Mouse (Mus musculus): ENCODE measurements at regions not wholly inside any gene's neighbourhood (a gene's known extent, or its start where the extent isn't known, plus 50 kb on each side); places are given as distances from the start of the nearest gene placed in this dataset.

- Histone ChIP-seq H3K9me3 (no peaks in the 10 kb centered on the region), H3K27ac (replicated peaks) (no peak overlapping the region), H3K36me3 (replicated peaks) (no peaks in the 10 kb centered on the region), H3K4me3 (no peak overlapping the region), H3K27me3 (replicated peaks; ENCODE audit: low read depth, poor library complexity, severe bottlenecking) (no peaks in the 10 kb centered on the region; the same call in 1 of the 2 replicates), H3K4me1 (peaks cover 13% of the 10 kb centered on the region)
- DNase-seq (ENCODE audit: low spot score): no peak
- WGBS: 86% methylated on average over 2 of the region's 2 CpGs
Measured at GRCm38 (mm10) chr13:64007688-64008087, 81.3 kb downstream of the Hsd17b3 start.

DNA sequence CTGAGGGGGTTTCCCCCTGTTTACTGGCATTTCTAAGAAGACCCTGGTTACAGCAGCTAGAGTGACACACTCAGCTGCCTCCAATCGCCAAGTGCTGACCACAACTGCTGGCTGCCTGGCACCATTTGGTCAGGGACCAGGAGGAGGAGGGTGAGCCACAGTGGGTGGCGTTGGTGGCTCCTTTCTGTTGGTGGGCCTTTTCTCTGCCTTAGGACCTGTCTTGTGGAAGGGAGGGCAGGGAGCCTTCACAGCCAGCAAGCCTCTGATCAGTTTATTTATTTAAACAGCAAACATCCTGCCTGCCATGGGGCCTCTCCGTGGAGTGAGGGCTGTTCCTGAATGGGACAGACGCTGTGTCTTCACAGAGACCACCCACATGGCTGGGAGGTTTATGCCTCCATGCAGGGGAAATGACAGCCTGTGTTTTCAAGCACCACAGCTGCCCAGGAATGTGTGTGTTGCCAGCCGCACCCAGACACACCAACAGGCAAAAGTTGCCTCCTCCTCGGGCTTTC, 86.0 kb downstream of the Hsd17b3 start:
- Histone ChIP-seq H3K27me3 (replicated peaks; ENCODE audit: low read depth, poor library complexity, severe bottlenecking) (peaks cover 4% of the 10 kb centered on the region; the same call in 1 of the 2 replicates), H3K36me3 (replicated peaks) (no peaks in the 10 kb centered on the region), H3K27ac (replicated peaks) (peak overlapping the region; percentile 79), H3K4me1 (peaks cover 35% of the 10 kb centered on the region), H3K9me3 (no peaks in the 10 kb centered on the region), H3K4me3 (no peak overlapping the region)
- DNase-seq (ENCODE audit: low spot score): peak; percentile 83
- 2% methylated on average over 6 of the region's 6 CpGs for WGBS

GRCm38 (mm10) chr13:64000303-64000702, 88.7 kb downstream of the Hsd17b3 start:
- no peak for DNase-seq (ENCODE audit: low spot score)

DNA sequence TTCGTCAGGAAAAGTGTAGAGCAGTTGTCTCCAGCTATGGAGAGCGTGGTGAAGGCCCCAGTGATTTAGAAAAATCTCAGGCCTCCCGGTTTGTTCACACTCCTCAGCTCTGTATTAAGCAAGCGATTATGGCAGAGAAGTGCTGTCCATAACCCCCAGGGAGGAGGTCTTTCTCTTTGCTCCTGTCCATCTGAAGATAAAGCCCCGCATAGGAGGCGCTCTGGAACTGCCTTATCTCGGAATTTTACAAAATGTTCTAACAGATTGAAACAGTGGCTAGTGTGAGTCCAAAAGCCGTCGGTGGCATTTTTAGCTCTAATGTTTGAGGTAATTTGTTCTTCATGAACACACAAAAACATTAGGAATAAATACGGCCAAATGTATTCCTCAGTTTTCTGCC, 90.4 kb downstream of the Hsd17b3 start:
- Histone ChIP-seq H3K27ac (replicated peaks) (no peak overlapping the region), H3K4me3 (no peak overlapping the region), H3K9me3 (no peaks in the 10 kb centered on the region), H3K36me3 (replicated peaks) (no peaks in the 10 kb centered on the region), H3K27me3 (replicated peaks; ENCODE audit: low read depth, poor library complexity, severe bottlenecking) (0 out of 2 replicates have a peak, but pooled peaks cover 4% of the 10 kb centered on the region), H3K4me1 (peaks cover 38% of the 10 kb centered on the region)
- no peak for DNase-seq (ENCODE audit: low spot score)
- WGBS: 75% methylated on average over 10 of the region's 10 CpGs

More at GRCm38 (mm10) chr13:64000303-64000702, 88.7 kb downstream of the Hsd17b3 start:
- Histone ChIP-seq H3K4me3 (no peak overlapping the region), H3K36me3 (replicated peaks) (no peaks in the 10 kb centered on the region), H3K27me3 (replicated peaks; ENCODE audit: low read depth, poor library complexity, severe bottlenecking) (peaks cover 4% of the 10 kb centered on the region; the same call in 1 of the 2 replicates), H3K4me1 (peaks cover 35% of the 10 kb centered on the region), H3K27ac (replicated peaks) (no peak overlapping the region), H3K9me3 (no peaks in the 10 kb centered on the region)
- 77% methylated on average over 6 of the region's 6 CpGs for WGBS

- H3K36me3 ChIP-seq (replicated peaks): no peaks in the 10 kb centered on the region
- peaks cover 26% of the 10 kb centered on the region for H3K4me1 ChIP-seq
- WGBS: 84% methylated on average over 12 of the region's 12 CpGs
- no peak overlapping the region for H3K27ac ChIP-seq (replicated peaks)
- no peaks in the 10 kb centered on the region for H3K9me3 ChIP-seq
- no peak overlapping the region for H3K4me3 ChIP-seq
- H3K27me3 ChIP-seq (replicated peaks; ENCODE audit: low read depth, poor library complexity, severe bottlenecking): no peaks in the 10 kb centered on the region
- no peak for DNase-seq (ENCODE audit: low spot score)
Measured at GRCm38 (mm10) chr13:63993857-63994477, 95.1 kb downstream of the Hsd17b3 start.

GRCm38 (mm10) chr13:63992989-63993388, 96.0 kb downstream of the Hsd17b3 start:
- no peak for DNase-seq (ENCODE audit: low spot score)
- H3K27ac ChIP-seq (replicated peaks): no peak overlapping the region
- H3K9me3 ChIP-seq: no peaks in the 10 kb centered on the region
- H3K27me3 ChIP-seq (replicated peaks; ENCODE audit: low read depth, poor library complexity, severe bottlenecking): peaks cover 8% of the 10 kb centered on the region
- H3K4me1 ChIP-seq: peaks cover 21% of the 10 kb centered on the region
- 87% methylated on average over 1 of the region's 1 CpGs for WGBS
- H3K4me3 ChIP-seq: no peak overlapping the region
- H3K36me3 ChIP-seq (replicated peaks): no peaks in the 10 kb centered on the region

DNA sequence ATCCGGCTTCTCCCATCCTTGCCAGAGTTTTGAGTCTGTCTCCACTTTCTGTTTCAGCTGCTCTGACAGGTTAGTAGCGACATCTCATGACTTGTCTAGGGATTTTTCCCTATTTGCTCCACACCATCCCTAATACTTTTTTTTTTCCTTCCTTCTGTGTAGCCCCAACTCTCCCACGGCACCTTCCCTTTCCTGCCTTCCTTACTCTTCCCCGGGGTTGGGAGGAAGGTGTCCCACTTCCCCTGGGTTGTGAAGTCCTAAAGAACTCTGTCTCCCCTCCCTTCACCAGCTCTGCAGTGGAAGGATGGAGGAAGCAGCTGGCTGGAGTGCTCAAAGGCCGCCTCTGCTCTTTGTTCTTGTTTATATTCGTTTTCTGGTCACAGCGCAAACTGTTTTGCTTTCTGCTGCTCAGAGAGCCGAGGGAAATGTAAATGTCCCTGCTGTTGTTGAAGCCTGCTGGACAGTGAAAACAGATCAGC, 98.5 kb downstream of the Hsd17b3 start:
- Histone ChIP-seq H3K9me3 (no peaks in the 10 kb centered on the region), H3K36me3 (replicated peaks) (no peaks in the 10 kb centered on the region), H3K27me3 (replicated peaks; ENCODE audit: low read depth, poor library complexity, severe bottlenecking) (peaks cover 25% of the 10 kb centered on the region), H3K4me3 (no peak overlapping the region), H3K27ac (replicated peaks) (peak overlapping the region; percentile 81), H3K4me1 (peaks cover 39% of the 10 kb centered on the region)
- no peak for DNase-seq (ENCODE audit: low spot score)
- WGBS: 19% methylated on average over 8 of the region's 8 CpGs

DNA sequence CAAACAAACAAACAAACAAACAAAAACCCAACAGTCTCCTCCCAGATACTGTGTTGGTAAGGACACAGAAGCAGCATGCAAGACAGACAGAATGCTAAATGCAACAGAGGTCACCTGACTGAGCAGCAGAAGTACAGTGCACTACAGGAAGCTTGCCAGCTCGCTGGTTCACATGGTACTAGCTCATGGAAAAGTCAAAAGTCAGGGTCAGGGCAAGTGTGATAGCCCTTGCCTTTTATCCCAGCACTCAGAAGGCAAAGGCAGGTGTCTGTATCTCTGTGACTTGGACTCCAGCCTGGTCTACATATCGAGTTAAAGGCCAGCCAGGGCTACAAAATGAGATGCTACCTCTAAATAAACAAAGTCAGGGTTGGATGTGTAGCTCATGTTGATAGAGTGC, 99.3 kb downstream of the Hsd17b3 start:
- no peak for DNase-seq (ENCODE audit: low spot score)
- peaks cover 42% of the 10 kb centered on the region for H3K4me1 ChIP-seq
- H3K9me3 ChIP-seq: no peaks in the 10 kb centered on the region
- 75% methylated on average over 2 of the region's 2 CpGs for WGBS
- no peak overlapping the region for H3K4me3 ChIP-seq
- H3K36me3 ChIP-seq (replicated peaks): no peaks in the 10 kb centered on the region
- peaks cover 25% of the 10 kb centered on the region for H3K27me3 ChIP-seq (replicated peaks; ENCODE audit: low read depth, poor library complexity, severe bottlenecking)
- peak overlapping the region; percentile 51; the same call in 1 of the 2 replicates for H3K27ac ChIP-seq (replicated peaks)

DNA sequence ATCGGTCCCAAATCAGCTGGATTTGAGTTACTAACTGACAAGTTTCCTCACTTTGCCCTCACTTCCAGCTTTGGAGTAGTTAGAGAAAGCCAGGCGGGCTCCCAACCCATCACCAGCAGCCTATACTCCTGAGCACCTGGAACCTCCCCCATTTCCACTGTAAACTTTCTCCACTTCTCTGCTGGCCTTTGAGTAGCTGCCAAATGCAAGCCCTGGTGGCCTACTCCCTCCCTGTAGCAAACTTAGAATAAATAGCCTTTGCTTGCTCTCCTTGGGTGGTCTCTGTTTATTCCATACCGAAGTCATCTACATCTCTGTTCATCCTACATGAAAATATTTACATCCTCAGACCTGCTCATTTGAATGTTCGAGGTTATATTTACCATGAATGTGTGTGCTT, 100.8 kb downstream of the Hsd17b3 start:
- Histone ChIP-seq H3K27ac (replicated peaks) (peak overlapping the region; percentile 59; the same call in 1 of the 2 replicates), H3K9me3 (no peaks in the 10 kb centered on the region), H3K36me3 (replicated peaks) (no peaks in the 10 kb centered on the region), H3K4me3 (no peak overlapping the region), H3K4me1 (peaks cover 47% of the 10 kb centered on the region), H3K27me3 (replicated peaks; ENCODE audit: low read depth, poor library complexity, severe bottlenecking) (peaks cover 26% of the 10 kb centered on the region)
- DNase-seq (ENCODE audit: low spot score): no peak
- WGBS: 83% methylated on average over 4 of the region's 4 CpGs

DNA sequence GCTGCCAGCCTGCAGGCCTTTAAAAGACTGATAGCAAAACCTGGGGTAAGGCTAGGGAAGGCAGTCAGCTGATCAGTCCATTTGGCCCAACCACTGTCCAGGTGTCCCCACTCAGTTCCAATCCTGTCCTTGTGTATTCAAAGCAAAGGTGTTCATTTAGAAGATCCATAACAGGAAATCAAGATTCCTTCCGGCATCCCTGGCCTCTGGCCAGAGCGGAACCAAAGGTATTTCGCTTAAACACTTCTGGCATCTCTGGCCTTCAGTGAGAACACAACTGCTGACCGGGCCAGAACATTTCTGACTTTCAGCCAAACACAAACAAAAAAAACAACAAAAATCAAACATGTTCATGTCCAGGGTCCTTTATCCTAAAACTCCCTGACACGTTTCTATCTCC, 102.3 kb downstream of the Hsd17b3 start:
- Histone ChIP-seq H3K4me1 (peaks cover 48% of the 10 kb centered on the region), H3K9me3 (no peaks in the 10 kb centered on the region), H3K4me3 (no peak overlapping the region), H3K27me3 (replicated peaks; ENCODE audit: low read depth, poor library complexity, severe bottlenecking) (peaks cover 39% of the 10 kb centered on the region), H3K36me3 (replicated peaks) (no peaks in the 10 kb centered on the region), H3K27ac (replicated peaks) (peak overlapping the region; percentile 70)
- no peak for DNase-seq (ENCODE audit: low spot score)
- WGBS: 80% methylated on average over 5 of the region's 5 CpGs

DNA sequence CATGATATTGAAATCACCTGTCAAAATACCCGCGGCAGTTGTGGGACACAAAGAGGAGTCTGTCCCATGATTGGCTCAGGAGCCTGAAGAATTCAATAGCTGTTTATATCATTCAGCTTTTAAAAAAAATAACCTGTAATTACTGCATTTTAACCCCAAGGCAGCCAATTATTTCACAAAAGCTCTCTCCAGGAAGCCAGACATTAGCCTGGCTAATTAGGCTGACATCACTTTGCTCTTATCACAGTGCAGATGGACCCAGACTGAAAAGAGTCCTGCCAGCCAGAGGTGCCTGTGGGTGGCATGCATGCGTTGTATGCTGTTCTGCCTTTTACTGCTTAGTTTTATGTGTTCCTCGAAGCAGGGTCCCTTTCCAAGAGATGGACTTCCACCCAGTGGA, 103.4 kb downstream of the Hsd17b3 start:
- DNase-seq (ENCODE audit: low spot score): peak; percentile 49
- Histone ChIP-seq H3K4me3 (no peak overlapping the region), H3K27me3 (replicated peaks; ENCODE audit: low read depth, poor library complexity, severe bottlenecking) (peaks cover 44% of the 10 kb centered on the region), H3K27ac (replicated peaks) (peak overlapping the region; percentile 70), H3K36me3 (replicated peaks) (no peaks in the 10 kb centered on the region), H3K9me3 (no peaks in the 10 kb centered on the region), H3K4me1 (peaks cover 55% of the 10 kb centered on the region)
- WGBS: 7% methylated on average over 4 of the region's 4 CpGs

GRCm38 (mm10) chr13:63985086-63985485, 103.9 kb downstream of the Hsd17b3 start:
- WGBS: 55% methylated on average over 5 of the region's 5 CpGs
- peaks cover 48% of the 10 kb centered on the region for H3K27me3 ChIP-seq (replicated peaks; ENCODE audit: low read depth, poor library complexity, severe bottlenecking)
- no peaks in the 10 kb centered on the region for H3K9me3 ChIP-seq
- H3K36me3 ChIP-seq (replicated peaks): no peaks in the 10 kb centered on the region
- peak overlapping the region; percentile 70 for H3K27ac ChIP-seq (replicated peaks)
- H3K4me1 ChIP-seq: peaks cover 55% of the 10 kb centered on the region
- H3K4me3 ChIP-seq: no peak overlapping the region
- DNase-seq (ENCODE audit: low spot score): no peak

DNA sequence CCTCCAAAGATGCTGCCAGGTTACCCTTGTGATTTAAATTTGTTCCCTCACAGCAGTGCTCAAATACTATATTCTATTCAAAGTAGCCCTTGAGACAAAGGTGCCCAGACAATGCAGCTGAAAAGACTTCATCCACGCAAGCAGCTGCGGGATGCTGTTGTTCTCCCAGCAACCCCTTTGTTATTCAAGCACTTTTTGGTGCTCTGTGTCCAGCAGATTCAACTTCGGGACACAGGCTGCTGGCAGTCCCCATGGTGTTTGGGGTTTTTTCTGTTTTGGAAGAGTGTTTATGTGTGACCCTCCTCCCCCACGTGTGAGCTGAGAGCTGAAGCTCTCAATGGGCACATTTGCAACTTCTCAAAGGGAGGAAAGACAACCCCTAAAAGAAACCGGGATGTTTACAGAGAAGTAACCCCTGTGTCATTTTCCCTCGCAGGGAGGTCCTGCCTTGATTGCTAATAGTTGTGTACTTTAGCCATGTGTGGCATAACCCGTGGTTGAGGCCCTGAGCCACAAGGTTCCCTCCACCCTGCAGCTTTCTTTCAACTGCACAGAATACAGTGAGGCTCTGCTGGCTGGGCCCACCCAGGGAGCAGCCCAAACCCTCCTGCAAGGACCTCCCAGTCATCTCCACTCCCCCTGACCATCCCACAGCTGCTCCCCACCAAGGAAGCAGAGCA, 108.9 kb downstream of the Hsd17b3 start:
- H3K4me3 ChIP-seq: no peak overlapping the region
- no peaks in the 10 kb centered on the region for H3K36me3 ChIP-seq (replicated peaks)
- peaks cover 43% of the 10 kb centered on the region for H3K4me1 ChIP-seq
- H3K27me3 ChIP-seq (replicated peaks; ENCODE audit: low read depth, poor library complexity, severe bottlenecking): peaks cover 34% of the 10 kb centered on the region
- H3K27ac ChIP-seq (replicated peaks): peak overlapping the region; percentile 84
- DNase-seq (ENCODE audit: low spot score): peak; percentile 73
- H3K9me3 ChIP-seq: no peaks in the 10 kb centered on the region
- 7% methylated on average over 7 of the region's 7 CpGs for WGBS
